Mouse (Mus musculus) MEL (cell line): ENCODE data around the gene Vmn1r37.
"Not testable (repeated sequence)": the region's sequence is repeated elsewhere in the genome, so short reads cannot be mapped to it uniquely, and the experiment has no call there.

Experiments used
- CTCF ChIP-seq, 3 experiments: IDR thresholded peaks in 2 of 3; conservative IDR thresholded peaks in 1 of 3; 2 replicates each; pipeline ENCODE4 v1.5.1; 2011 to 2012; ENCODE audit warnings: low read length in 3 of 3, low read depth in 2 of 3, mild to moderate bottlenecking in 2 of 3, improper control_type of control experiment in 1 of 3, inconsistent platforms in 1 of 3, mixed read lengths in 1 of 3, moderate library complexity in 1 of 3; ENCODE audit not compliant: control insufficient read depth in 1 of 3, insufficient read depth in 1 of 3, poor library complexity in 1 of 3, severe bottlenecking in 1 of 3
- HCFC1 ChIP-seq: IDR thresholded peaks from 2 replicates; pipeline ENCODE4 v1.6.1; 2012; ENCODE audit warnings: low read depth, mild to moderate bottlenecking, inconsistent platforms, low read length, improper control_type of control experiment, moderate library complexity
- MXI1 ChIP-seq: IDR thresholded peaks from 2 replicates; pipeline ENCODE4 v1.6.1; 2011; ENCODE audit warnings: mild to moderate bottlenecking, low read depth, low read length, improper control_type of control experiment
- NRF1 ChIP-seq: IDR thresholded peaks from 2 replicates; pipeline ENCODE4 v1.6.1; 2014; ENCODE audit warnings: low read depth, mild to moderate bottlenecking, inconsistent platforms, low read length, improper control_type of control experiment, moderate library complexity; ENCODE audit not compliant: poor library complexity, insufficient read depth, severe bottlenecking
- TAL1 ChIP-seq: IDR thresholded peaks from 2 replicates; pipeline ENCODE4 v1.6.1; 2012; ENCODE audit warnings: mild to moderate bottlenecking, inconsistent platforms, low read length, moderate library complexity, mixed read lengths
- TBP ChIP-seq: IDR thresholded peaks from 2 replicates; pipeline ENCODE4 v1.8.0; 2011; ENCODE audit warnings: low read depth, low read length, improper control_type of control experiment
- UBTF ChIP-seq: IDR thresholded peaks from 2 replicates; pipeline ENCODE4 v1.6.1; 2012; ENCODE audit warnings: low read depth, mild to moderate bottlenecking, inconsistent platforms, low read length, improper control_type of control experiment, moderate library complexity, borderline replicate concordance; ENCODE audit not compliant: insufficient read depth

DNA sequence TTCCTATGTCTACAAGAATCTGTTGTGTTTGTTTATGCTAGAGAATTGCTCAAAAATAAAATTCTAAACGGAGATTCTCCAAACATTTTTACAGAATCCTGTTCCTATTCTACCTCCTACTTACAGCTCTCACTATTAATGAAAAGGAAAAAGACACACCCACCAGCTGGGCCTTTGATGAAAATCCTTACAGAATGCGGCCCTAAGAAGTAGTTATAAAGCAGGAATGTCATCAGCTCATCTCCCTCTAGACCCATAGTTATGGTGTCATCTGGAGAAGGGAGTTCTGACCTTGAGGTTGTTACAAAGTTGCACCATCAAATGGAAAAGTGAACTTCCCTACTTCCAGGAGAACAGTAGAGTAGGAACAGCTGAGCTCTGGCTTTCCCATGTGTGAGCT is 10.1 kb upstream of the Vmn1r37 start, which contains the start of gene Vmn1r36:
- TF ChIP-seq MXI1; CTCF (IDR thresholded peaks at IDR 0.05 in 2 of 3, conservative IDR thresholded peaks at IDR 0.05 in 1 of 3; ENCODE audit: control insufficient read depth in 1 of 3, insufficient read depth in 1 of 3, low read depth in 2 of 3, low read length in 3 of 3, poor library complexity in 1 of 3, severe bottlenecking in 1 of 3); TBP; HCFC1; UBTF; NRF1; TAL1: not testable (repeated sequence)
